Mouse (Mus musculus): Measurements from ENCODE around the gene Adora3. TPM values are rescaled to one million over a fixed set of nuclear protein-coding genes. Genes with fewer than 3 reads are reported as not detected.

Adora3 gene
- polyA plus RNA-seq, 1 experiment from 2014 or later, result 0.17 TPM

DNA sequence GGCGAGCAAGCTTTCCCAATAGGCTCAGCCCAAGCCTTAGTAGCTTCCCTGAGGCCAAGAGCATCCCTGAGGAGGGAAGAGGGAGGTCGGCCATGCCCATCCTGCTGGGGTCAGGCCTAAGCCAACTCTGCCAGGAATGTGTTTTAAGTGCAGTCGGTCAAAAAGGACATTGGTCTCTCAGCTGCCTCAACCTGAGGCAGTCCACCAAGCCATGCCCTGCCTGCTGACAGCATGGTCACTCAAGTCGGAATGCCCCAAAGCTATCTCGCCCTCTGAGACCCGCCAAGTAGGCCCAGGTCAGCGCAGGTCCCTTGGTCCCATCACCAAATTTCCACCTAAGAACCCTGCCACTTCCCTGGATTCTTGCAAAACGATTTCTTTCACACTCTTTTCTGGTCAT, 8.1 kb downstream of the Adora3 start:
- Histone ChIP-seq H3K27ac (no peak overlapping the region), H3K9ac (no peak overlapping the region), H3K36me3 (replicated peaks) (no peaks in the 10 kb centered on the region), H3K9me3 (no peaks in the 10 kb centered on the region), H3K4me2 (no peak overlapping the region), H3K4me1 (no peaks in the 10 kb centered on the region), H3K4me3 (no peak overlapping the region), H3K27me3 (replicated peaks) (no peaks in the 10 kb centered on the region)
- ATAC-seq (replicated peaks), result no peak
- WGBS, result 86% methylated on average over 8 of the region's 8 CpGs

DNA sequence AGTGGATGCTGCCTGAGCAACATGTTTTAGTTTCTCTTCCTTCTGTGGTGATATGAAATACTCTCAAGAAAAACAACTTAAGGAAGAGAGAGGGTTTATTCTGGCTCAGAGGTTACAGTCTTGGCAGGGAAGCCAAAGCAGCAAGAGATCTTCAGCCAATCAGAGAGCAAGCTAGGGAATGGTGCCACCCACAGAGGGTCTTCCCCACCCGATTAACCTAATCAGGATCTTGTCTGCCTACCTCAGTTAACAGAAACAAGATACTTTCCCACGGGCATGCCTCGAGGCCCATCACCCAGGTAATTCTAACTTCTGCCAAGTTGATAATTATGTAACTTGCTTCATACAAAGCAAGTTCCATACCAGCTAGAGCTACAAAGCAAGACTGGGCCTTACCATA, 9.8 kb downstream of the Adora3 start:
- Histone ChIP-seq H3K27ac (no peak overlapping the region), H3K9ac (no peak overlapping the region), H3K4me2 (no peak overlapping the region), H3K9me3 (no peaks in the 10 kb centered on the region), H3K36me3 (replicated peaks) (no peaks in the 10 kb centered on the region), H3K4me3 (no peak overlapping the region), H3K4me1 (no peaks in the 10 kb centered on the region), H3K27me3 (replicated peaks) (no peaks in the 10 kb centered on the region)
- no peak for ATAC-seq (replicated peaks)
- 79% methylated on average over 3 of the region's 3 CpGs for WGBS

GRCm38 (mm10) chr3:105882105-105882504, 11.4 kb downstream of the Adora3 start:
- H3K9me3 ChIP-seq, result no peaks in the 10 kb centered on the region
- H3K4me2 ChIP-seq, result no peak overlapping the region
- WGBS, result 94% methylated on average over 7 of the region's 7 CpGs
- no peaks in the 10 kb centered on the region for H3K27me3 ChIP-seq (replicated peaks)
- no peaks in the 10 kb centered on the region for H3K36me3 ChIP-seq (replicated peaks)
- no peak overlapping the region for H3K4me3 ChIP-seq
- no peak overlapping the region for H3K9ac ChIP-seq
- H3K4me1 ChIP-seq, result no peaks in the 10 kb centered on the region
- no peak overlapping the region for H3K27ac ChIP-seq
- no peak for ATAC-seq (replicated peaks)

- H3K4me1 ChIP-seq, result no peaks in the 10 kb centered on the region
- WGBS, result 84% methylated on average over 2 of the region's 2 CpGs
These were observed 12.5 kb downstream of the Adora3 start for GRCm38 (mm10) chr3:105883111-105883510.

GRCm38 (mm10) chr3:105888961-105889360, 18.3 kb downstream of the Adora3 start:
- 86% methylated on average over 3 of the region's 3 CpGs for WGBS

More at GRCm38 (mm10) chr3:105883111-105883510, 12.5 kb downstream of the Adora3 start:
- ATAC-seq (replicated peaks), result no peak
- H3K36me3 ChIP-seq (replicated peaks), result no peaks in the 10 kb centered on the region
- no peak overlapping the region for H3K27ac ChIP-seq
- no peak overlapping the region for H3K4me3 ChIP-seq
- no peak overlapping the region for H3K9ac ChIP-seq
- no peaks in the 10 kb centered on the region for H3K27me3 ChIP-seq (replicated peaks)
- H3K9me3 ChIP-seq, result no peaks in the 10 kb centered on the region
- H3K4me2 ChIP-seq, result no peak overlapping the region

DNA sequence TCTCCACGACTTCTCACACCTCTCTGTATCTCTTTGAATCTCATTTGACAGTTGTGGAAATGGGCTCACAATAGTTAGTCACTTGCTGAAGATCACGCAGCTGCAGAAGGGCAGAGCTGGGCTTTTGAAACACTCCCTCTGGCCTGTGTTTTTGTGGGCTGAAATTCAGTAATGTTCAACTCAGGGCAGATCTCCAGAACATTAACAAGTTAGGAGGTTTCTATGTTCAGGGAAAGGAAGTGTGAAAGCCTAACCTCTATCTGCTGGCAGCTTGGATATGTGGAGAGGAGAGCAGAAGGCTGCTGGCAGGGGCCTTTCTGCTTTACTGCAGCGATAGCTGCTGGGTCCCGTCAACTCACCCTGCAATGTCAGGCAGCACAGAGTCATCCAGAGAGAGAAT, 19.6 kb downstream of the Adora3 start:
- Histone ChIP-seq H3K4me3 (no peak overlapping the region), H3K27ac (no peak overlapping the region), H3K9me3 (no peaks in the 10 kb centered on the region), H3K9ac (no peak overlapping the region), H3K4me1 (no peaks in the 10 kb centered on the region), H3K4me2 (no peak overlapping the region), H3K36me3 (replicated peaks) (no peaks in the 10 kb centered on the region), H3K27me3 (replicated peaks) (no peaks in the 10 kb centered on the region)
- 71% methylated on average over 4 of the region's 4 CpGs for WGBS
- no peak for ATAC-seq (replicated peaks)

More at GRCm38 (mm10) chr3:105888961-105889360, 18.3 kb downstream of the Adora3 start:
- Histone ChIP-seq H3K9ac (no peak overlapping the region), H3K4me1 (no peaks in the 10 kb centered on the region), H3K4me3 (no peak overlapping the region), H3K9me3 (no peaks in the 10 kb centered on the region), H3K36me3 (replicated peaks) (no peaks in the 10 kb centered on the region), H3K4me2 (no peak overlapping the region), H3K27me3 (replicated peaks) (no peaks in the 10 kb centered on the region), H3K27ac (no peak overlapping the region)
- no peak for ATAC-seq (replicated peaks)

- no peak for ATAC-seq (replicated peaks)
- no peak overlapping the region for H3K9ac ChIP-seq
- WGBS, result 77% methylated on average over 3 of the region's 3 CpGs
These were observed 20.5 kb downstream of the Adora3 start for GRCm38 (mm10) chr3:105891141-105891540.

DNA sequence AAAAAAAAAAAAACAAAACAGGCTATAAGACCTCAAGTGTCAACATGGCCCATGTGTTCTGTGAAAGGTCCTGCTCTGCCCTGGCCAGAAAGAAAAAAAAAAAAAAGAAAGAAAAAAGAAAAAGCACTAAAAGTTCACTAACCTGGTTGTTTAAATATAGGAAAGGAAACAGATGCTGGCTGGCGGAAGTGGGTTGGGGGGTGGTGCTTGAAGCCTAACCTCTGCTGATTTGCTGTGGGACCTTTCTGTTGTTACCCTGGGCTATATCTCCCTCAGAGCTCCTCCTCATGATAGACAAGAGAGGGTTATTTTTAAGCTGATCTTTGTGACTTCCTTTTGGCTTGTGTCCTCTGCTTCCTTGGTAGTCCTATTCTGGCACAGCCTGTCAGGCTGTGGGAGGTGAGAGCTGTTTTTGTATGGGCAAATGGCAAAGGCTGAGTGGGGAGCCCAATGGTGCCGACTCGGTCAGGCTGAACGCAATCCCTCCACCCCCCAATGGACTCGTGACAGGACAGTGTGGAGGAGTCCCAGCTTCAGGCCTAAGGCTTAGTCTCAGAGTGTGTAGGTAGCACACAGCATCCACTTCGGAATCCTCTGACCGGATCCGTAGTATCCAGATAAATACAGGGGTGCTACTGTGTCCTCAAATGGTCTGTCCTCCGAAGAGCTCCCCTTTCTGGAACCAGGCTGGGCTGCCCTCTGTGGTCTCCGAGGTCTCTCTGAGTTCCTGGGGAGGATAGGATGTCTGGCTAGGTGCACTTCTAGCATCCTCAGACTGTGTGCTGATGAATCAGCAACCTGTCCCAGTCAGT, 21.3 kb downstream of the Adora3 start:
- no peaks in the 10 kb centered on the region for H3K4me1 ChIP-seq
- 77% methylated on average over 10 of the region's 10 CpGs for WGBS
- no peaks in the 10 kb centered on the region for H3K9me3 ChIP-seq
- H3K27ac ChIP-seq, result no peak overlapping the region
- H3K4me3 ChIP-seq, result no peak overlapping the region
- H3K4me2 ChIP-seq, result no peak overlapping the region
- H3K36me3 ChIP-seq (replicated peaks), result no peaks in the 10 kb centered on the region
- no peaks in the 10 kb centered on the region for H3K27me3 ChIP-seq (replicated peaks)
- ATAC-seq (replicated peaks), result no peak
- no peak overlapping the region for H3K9ac ChIP-seq

More at GRCm38 (mm10) chr3:105891141-105891540, 20.5 kb downstream of the Adora3 start:
- Histone ChIP-seq H3K4me3 (no peak overlapping the region), H3K4me2 (no peak overlapping the region), H3K36me3 (replicated peaks) (no peaks in the 10 kb centered on the region), H3K9me3 (no peaks in the 10 kb centered on the region), H3K27ac (no peak overlapping the region), H3K27me3 (replicated peaks) (no peaks in the 10 kb centered on the region), H3K4me1 (no peaks in the 10 kb centered on the region)

GRCm38 (mm10) chr3:105892572-105893495, 22.2 kb downstream of the Adora3 start:
- ATAC-seq (replicated peaks), result no peak
- Histone ChIP-seq H3K36me3 (replicated peaks) (no peaks in the 10 kb centered on the region), H3K27me3 (replicated peaks) (no peaks in the 10 kb centered on the region), H3K9me3 (no peaks in the 10 kb centered on the region), H3K27ac (no peak overlapping the region), H3K4me1 (no peaks in the 10 kb centered on the region), H3K4me2 (no peak overlapping the region), H3K9ac (no peak overlapping the region), H3K4me3 (no peak overlapping the region)
- WGBS, result 87% methylated on average over 19 of the region's 19 CpGs

DNA sequence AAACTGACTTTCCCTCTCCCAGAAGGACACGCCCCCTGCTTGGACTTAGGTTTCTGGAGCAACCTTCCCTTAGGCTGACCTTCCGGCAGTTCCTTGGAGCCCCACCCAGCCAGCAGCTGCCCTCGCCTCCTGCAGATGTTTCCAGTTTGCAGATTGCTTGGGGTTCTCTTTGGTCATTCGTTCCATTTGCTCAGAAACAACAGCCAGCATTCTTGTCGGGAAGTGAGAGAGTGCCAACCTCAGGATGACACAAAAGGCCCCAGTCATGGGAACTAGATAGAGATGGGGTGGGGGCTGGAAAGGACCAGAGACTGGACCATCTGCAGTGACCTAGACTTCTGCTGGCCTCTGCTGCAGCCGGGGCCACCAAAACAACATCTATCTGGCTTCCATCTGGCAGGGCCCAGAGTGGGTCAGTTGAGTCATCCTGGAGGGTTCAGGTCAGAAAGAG, 23.3 kb downstream of the Adora3 start:
- no peak overlapping the region for H3K4me2 ChIP-seq
- H3K9me3 ChIP-seq, result no peaks in the 10 kb centered on the region
- no peaks in the 10 kb centered on the region for H3K4me1 ChIP-seq
- no peak overlapping the region for H3K4me3 ChIP-seq
- no peaks in the 10 kb centered on the region for H3K27me3 ChIP-seq (replicated peaks)
- no peak for ATAC-seq (replicated peaks)
- 73% methylated on average over 6 of the region's 6 CpGs for WGBS
- no peak overlapping the region for H3K9ac ChIP-seq
- H3K27ac ChIP-seq, result no peak overlapping the region
- no peaks in the 10 kb centered on the region for H3K36me3 ChIP-seq (replicated peaks)

GRCm38 (mm10) chr3:105894601-105895592, 24.2 kb downstream of the Adora3 start:
- 84% methylated on average over 23 of the region's 23 CpGs for WGBS
- Histone ChIP-seq H3K27ac (no peak overlapping the region), H3K27me3 (replicated peaks) (no peaks in the 10 kb centered on the region), H3K4me1 (0 out of 2 replicates have a peak, but pooled peaks cover 2% of the 10 kb centered on the region), H3K4me2 (no peak overlapping the region), H3K4me3 (no peak overlapping the region), H3K9me3 (no peaks in the 10 kb centered on the region), H3K9ac (no peak overlapping the region), H3K36me3 (replicated peaks) (no peaks in the 10 kb centered on the region)
- no peak for ATAC-seq (replicated peaks)
